In genomic region chr9:86011661-86012060, GRCm38 (mm10) we compare ENCODE assay signal across 25 mouse cellular contexts.
A peak's percentile ranks its signal among the peaks of the same experiment; 100 is the strongest.
DNase-seq lines count a peak whose midpoint lies in the region; ATAC-seq and TF ChIP-seq lines count a peak whose summit lies in the region.
"Had no signal": no experiment of that assay in that cellular context is flagged by ENCODE, and none has a peak within 500 bp of the region (broad histone marks: within the 10 kb centered on the region; RNA-seq: fewer than 3 reads in every experiment).

No protein-coding gene starts in this region.

- TF ChIP-seq CTCF in gastrocnemius, adult 2 months (IDR thresholded peaks at IDR 0.05) = no peak
- no peak for TF ChIP-seq CTCF in liver, postnatal 0 days (IDR thresholded peaks at IDR 0.05; ENCODE audit: low read depth)

- H3K4me2 ChIP-seq in midbrain, embryonic 11.5 days = no peak overlapping the region
- no peak overlapping the region for H3K4me2 ChIP-seq in midbrain, embryonic 14.5 days (ENCODE audit: low read length)
- H3K4me2 ChIP-seq in liver, postnatal 0 days (ENCODE audit: low read depth, low read length) = no peak overlapping the region

- peak; percentile 75 for DNase-seq in midbrain, embryonic 11.5 days (ENCODE audit: low spot score, missing footprints)
- DNase-seq in midbrain, embryonic 14.5 days = no peak
- peak; percentile 40 for DNase-seq in ES-CJ7 (ENCODE audit: low read depth, low spot score)
- peak; percentile 62 for DNase-seq in R1 (ENCODE audit: low read depth, low spot score)
- DNase-seq in ZHBTc4 (ENCODE audit: low read depth, low spot score) = peak; percentile 47
- no peak for DNase-seq in gastrocnemius, adult 2 months
- DNase-seq in spleen, postnatal 4 days (ENCODE audit: low spot score in 2 of 2) = no peak
- no peak for DNase-seq in liver, postnatal 0 days
- DNase-seq: adrenal gland, adult 2 months; adrenal gland, adult 8-10 months; adrenal gland, postnatal 10 days; adrenal gland, postnatal 14 days; adrenal gland, postnatal 25 days; adrenal gland, postnatal 36 days; B cell, adult 2 months; cerebellum, adult 11 months; cerebellum, adult 11-12 months; cerebellum, adult 18-20 months; cerebellum, adult 2 months; cerebellum, adult 8-10 months had no signal

- no peaks in the 10 kb centered on the region for H3K4me1 ChIP-seq in midbrain, embryonic 11.5 days (ENCODE audit: control insufficient read depth, insufficient read depth, low read length)
- H3K4me1 ChIP-seq in midbrain, embryonic 14.5 days (ENCODE audit: control insufficient read depth, insufficient read depth, low read length) = no peaks in the 10 kb centered on the region
- H3K4me1 ChIP-seq in liver, postnatal 0 days (ENCODE audit: insufficient read depth) = no peaks in the 10 kb centered on the region

- no peak overlapping the region for H3K9ac ChIP-seq in midbrain, embryonic 11.5 days (ENCODE audit: low read length)
- no peak overlapping the region for H3K9ac ChIP-seq in midbrain, embryonic 14.5 days (replicated peaks; ENCODE audit: low read length)
- no peak overlapping the region for H3K9ac ChIP-seq in liver, postnatal 0 days (replicated peaks)

- no peaks in the 10 kb centered on the region for H3K36me3 ChIP-seq in midbrain, embryonic 11.5 days (ENCODE audit: control insufficient read depth, insufficient read depth, low read length)
- no peaks in the 10 kb centered on the region for H3K36me3 ChIP-seq in midbrain, embryonic 14.5 days (ENCODE audit: control insufficient read depth, insufficient read depth, low read length)
- H3K36me3 ChIP-seq in liver, postnatal 0 days (replicated peaks; ENCODE audit: insufficient read depth, low read length) = no peaks in the 10 kb centered on the region
- H3K36me3 ChIP-seq: G1E had no signal

- H3K27me3 ChIP-seq in midbrain, embryonic 11.5 days (ENCODE audit: control insufficient read depth, insufficient read depth, low read length) = no peaks in the 10 kb centered on the region
- H3K27me3 ChIP-seq in midbrain, embryonic 14.5 days (ENCODE audit: control insufficient read depth, insufficient read depth, low read length) = no peaks in the 10 kb centered on the region
- no peaks in the 10 kb centered on the region for H3K27me3 ChIP-seq in liver, postnatal 0 days (ENCODE audit: insufficient read depth, low read length)
- H3K27me3 ChIP-seq: CH12.LX had no signal

- no peak overlapping the region for H3K27ac ChIP-seq in midbrain, embryonic 11.5 days (ENCODE audit: low read depth, low read length)
- no peak overlapping the region for H3K27ac ChIP-seq in midbrain, embryonic 14.5 days (replicated peaks; ENCODE audit: low read depth, low read length)
- H3K27ac ChIP-seq in gastrocnemius, adult 2 months = no peak overlapping the region
- no peak overlapping the region for H3K27ac ChIP-seq in liver, postnatal 0 days (ENCODE audit: low read depth)

- 76% methylated on average over 2 of the region's 2 CpGs for WGBS in midbrain, embryonic 11.5 days
- 65% methylated on average over 2 of the region's 2 CpGs for WGBS in midbrain, embryonic 14.5 days
- WGBS in liver, postnatal 0 days (ENCODE audit: insufficient replicate concordance) = 62% methylated on average over 2 of the region's 2 CpGs

- ATAC-seq in midbrain, embryonic 11.5 days (ENCODE audit: low FRiP score) = no peak
- no peak for ATAC-seq in midbrain, embryonic 14.5 days (ENCODE audit: low FRiP score, low TSS enrichment)
- no peak for ATAC-seq in liver, postnatal 0 days
- ATAC-seq: activated CD4-positive, CD25-positive, alpha-beta regulatory T cell, adult 4 months; CD4-positive, CD25-positive, alpha-beta regulatory T cell, adult 4 months; Patski had no signal

- TF ChIP-seq EP300 in liver, postnatal 0 days (IDR thresholded peaks at IDR 0.05; ENCODE audit: low read depth) = no peak

- no peak overlapping the region for H3K4me3 ChIP-seq in midbrain, embryonic 11.5 days (ENCODE audit: low read depth, low read length)
- H3K4me3 ChIP-seq in midbrain, embryonic 14.5 days (replicated peaks; ENCODE audit: low read depth, low read length) = no peak overlapping the region
- H3K4me3 ChIP-seq in gastrocnemius, adult 2 months = no peak overlapping the region
- H3K4me3 ChIP-seq in liver, postnatal 0 days (ENCODE audit: low read depth, low read length) = no peak overlapping the region

- no peaks in the 10 kb centered on the region for H3K9me3 ChIP-seq in midbrain, embryonic 11.5 days (ENCODE audit: control insufficient read depth, low read length)
- no peaks in the 10 kb centered on the region for H3K9me3 ChIP-seq in midbrain, embryonic 14.5 days (ENCODE audit: control insufficient read depth, low read length)
- H3K9me3 ChIP-seq in liver, postnatal 0 days (ENCODE audit: low read length) = no peaks in the 10 kb centered on the region
- H3K9me3 ChIP-seq: G1E had no signal

- intact Hi-C loops in gastrocnemius, adult 2 months (cut with DNase I) = no loop called here

Comparison
In these comparisons a context has a peak if more than half of its experiments do, and no peak if none do; other contexts are left out.
1. DNase-seq: peak in midbrain, embryonic 11.5 days (single experiment), ES-CJ7 (single experiment), R1 (single experiment) and ZHBTc4 (single experiment); none in midbrain, embryonic 14.5 days (single experiment), gastrocnemius, adult 2 months (single experiment), spleen, postnatal 4 days (0 of 2) and liver, postnatal 0 days (single experiment).